Mouse (Mus musculus) liver, embryonic 14.5 days (tissue): Measurements from ENCODE around the gene Rbfox1.

Experiments
- CTCF ChIP-seq: IDR thresholded peaks from 2 replicates; pipeline ENCODE4 v1.5.1; 2016; ENCODE audit warnings: antibody characterized with exemption, low read depth, control low read depth
- EP300 ChIP-seq: IDR thresholded peaks from 2 replicates; pipeline ENCODE4 v1.6.1; 2016; ENCODE audit warnings: antibody characterized with exemption, low read depth

GRCm38 (mm10) chr16:6997109-6997508, 1112.0 kb downstream of the Rbfox1 start:
- TF ChIP-seq CTCF (no peak), EP300 (no peak)
